Mouse (Mus musculus): ENCODE results near the gene B3gnt9. TPM values are rescaled to one million over a fixed set of nuclear protein-coding genes. Genes with fewer than 3 reads are reported as not detected.
"Not testable (repeated sequence)": the region's sequence is repeated elsewhere in the genome, so short reads cannot be mapped to it uniquely, and the experiment has no call there.

The B3gnt9 gene
- total RNA-seq (2022), result 1 to 10 TPM; 2.5 to 3.8 (median 3.4) TPM

DNA sequence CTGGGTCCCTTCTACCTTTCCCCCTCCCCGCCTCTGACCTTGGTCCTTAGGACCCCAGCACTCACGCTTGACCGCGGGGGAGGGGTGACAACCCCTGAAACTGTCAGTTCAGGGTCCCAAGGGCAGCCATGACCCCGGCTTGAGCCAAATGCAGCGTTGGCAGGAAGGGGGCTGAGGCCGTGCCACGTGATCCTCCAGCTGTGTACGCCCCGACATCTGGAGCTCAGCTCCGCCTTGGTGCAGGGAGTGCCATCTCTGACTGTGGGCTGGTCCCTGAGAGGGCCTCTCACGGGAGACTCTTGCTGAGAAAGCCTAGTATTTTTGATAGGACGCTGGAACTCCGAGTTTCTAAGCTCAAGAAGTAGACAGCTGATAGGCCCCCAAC lies at the start of gene B3gnt9:
Gene B3gnt9 (minus strand): TSS at position 188 of the 385 bp plus-strand sequence.
- DNase-seq (ENCODE audit: low spot score), result peak; percentile 73

DNA sequence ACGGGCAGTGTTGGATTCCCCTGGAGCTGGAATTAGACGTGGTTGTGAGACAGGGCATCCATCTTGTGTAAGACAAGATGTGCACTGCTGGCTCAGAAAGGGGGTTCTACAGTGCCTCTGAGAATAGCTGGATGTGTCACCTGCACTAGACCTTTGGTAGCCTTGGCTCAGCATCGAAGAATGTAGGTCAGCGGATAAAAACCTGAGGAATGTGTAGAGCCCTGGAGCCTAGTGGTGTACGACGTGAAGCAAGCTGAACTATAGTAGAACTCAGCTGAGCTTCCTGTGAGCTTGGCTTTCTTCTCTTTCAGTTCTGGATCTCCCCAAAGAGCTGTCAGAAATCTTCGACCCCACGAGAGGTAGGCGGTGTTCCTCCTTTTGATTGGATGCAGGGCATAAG lies 48.9 kb upstream of the B3gnt9 start:
- no peak for DNase-seq (ENCODE audit: low spot score)

DNA sequence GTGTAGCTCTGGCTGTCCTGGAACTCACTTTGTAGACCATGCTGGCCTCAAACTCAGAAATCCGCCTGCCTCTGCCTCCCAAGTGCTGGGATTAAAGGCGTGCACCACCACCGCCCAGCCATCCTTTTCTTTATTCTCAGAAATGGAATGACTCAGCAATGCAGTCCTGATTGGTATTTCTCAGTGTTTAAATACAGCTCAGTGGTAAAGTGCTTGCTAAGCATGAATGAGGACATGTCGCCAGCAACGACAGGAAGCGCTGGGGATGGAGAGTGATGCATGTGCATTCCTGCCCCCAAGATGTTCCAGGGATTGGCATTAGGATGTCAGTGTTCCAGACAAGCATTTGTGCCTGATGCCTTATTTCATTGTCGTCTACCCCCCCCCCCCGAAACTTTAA lies 48.4 kb upstream of the B3gnt9 start:
- DNase-seq (ENCODE audit: low spot score), result no peak

DNA sequence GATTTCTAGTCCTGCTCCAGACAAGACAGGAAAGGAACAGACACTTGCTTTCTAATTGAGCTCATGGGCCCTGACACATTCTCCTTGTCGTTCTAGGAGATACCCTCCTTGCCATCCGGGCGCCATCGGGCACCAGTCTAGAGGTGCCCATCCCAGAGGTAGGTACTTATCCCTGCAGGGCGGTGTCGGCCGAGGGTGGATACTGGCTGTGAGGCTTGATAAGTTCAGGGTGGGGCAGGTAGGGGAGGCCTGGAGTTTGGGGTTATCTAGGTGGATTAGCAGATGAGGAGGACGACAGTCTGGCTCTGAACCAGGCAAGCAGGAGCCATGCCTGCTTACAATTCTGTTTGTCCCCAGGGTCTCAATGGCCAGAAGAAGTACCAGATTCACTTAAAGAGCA lies 45.0 kb upstream of the B3gnt9 start:
- no peak for DNase-seq (ENCODE audit: low spot score)

DNA sequence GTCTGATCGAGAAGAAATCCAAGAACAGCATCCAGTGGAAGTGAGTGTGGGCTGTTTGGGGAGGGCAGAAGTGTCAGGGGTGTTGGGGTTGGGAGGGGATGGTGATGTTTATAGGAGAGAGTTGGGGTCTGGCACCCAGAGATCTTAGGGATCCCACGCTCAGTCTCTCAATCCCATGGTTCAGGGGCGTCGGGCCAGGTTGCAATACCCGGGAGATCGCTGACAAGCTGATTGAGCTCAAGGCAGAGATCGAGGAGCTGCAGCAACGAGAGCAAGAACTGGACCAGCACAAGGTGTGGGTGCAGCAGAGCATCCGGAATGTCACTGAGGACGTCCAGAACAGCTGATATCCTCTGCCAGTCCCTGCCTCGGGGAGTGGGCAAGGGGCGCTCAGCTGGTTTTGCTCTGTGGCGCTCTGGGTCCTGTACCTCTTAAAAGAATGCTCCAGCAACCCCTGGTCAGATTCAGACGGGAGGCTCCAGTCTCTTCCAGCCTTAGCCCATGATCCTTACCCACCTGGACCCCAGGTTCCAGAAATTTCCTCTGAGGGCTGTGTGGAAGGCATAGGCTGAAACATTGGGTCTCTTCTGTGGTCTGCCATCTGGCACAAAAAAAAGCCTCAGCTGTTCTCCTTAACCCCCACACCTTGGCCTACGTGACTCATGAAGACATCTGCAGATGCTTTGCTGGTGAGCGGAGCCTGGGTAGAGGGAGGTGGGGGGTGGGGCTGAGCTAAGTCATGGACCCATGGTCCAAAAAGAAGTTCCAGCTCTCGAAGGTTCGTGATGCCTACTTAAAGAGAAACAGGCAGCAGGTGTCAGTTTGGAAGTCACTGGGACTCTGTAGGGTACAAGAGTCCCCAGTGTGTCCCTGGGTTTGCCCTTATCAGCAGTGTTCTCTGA lies 43.6 kb upstream of the B3gnt9 start:
- DNase-seq (ENCODE audit: low spot score), result no peak

DNA sequence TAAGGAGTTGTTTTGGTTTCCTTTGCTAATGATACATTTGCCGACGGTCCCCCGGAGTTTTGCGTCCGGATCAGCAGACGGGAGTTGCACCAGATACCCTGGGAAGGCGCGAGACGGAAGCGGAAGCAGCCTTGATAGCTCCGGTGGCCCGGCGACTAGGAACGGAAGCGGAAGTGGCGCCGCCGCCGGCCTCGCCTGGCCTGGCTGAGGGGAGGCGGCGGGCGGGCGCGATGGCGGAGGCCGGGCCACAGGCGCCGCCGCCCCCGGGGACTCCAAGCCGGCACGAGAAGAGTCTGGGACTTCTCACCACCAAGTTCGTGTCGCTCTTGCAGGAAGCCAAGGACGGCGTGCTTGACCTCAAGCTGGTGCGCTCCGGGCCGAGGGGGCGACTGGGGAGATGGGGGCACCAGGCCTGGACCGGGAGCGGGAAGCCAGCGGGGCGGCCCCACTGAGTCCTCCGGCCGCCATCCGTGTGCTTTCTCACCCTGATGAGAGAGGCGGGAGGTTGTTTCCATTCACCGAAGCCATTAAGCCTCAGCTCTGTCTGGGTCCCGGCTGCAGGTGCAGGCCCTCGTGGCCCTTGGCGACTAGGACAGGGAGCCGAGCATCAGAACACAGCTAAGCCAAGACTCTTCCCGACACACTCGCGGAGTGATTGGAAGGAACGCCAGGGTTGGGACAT lies 42.7 kb upstream of the B3gnt9 start, which contains the start of gene E2f4:
Gene E2f4 (plus strand): TSS at position 153 of the 682 bp plus-strand sequence.
- DNase-seq (ENCODE audit: low spot score), result peak; percentile 93

DNA sequence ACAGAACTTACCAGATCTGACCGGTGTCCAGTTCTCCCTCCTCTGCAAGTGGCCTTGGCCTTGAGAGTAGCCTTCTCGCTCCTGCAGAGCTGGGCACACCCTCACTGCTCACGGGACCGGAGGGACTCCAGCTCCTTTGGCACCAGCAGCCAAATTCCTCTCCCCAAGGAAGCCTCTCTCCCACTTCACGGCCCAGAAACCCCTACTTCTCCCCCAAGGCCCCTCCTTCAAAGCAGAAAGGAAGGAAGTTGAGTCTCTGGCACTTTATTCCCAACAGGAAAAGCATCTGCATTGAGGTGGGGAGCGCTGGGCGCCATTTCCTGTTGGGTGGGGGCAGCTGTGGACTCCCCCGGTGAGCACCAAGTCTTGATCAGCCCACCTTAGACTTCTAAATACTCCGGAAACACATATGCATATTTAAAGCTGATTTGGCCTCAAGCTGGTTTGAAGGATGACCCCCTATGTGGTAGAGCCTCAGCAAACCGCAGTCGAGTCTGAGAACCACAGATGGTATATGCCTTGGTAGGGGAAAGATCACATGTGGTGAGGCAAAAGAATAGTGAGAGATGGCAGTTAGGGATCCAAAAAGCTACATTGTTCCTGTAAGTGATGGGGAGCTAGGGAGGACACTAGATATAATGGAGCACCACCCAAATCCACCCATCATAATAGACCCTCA lies 41.1 kb upstream of the B3gnt9 start, which contains the start of gene Exoc3l:
Gene Exoc3l (minus strand): TSS at position 207 of the 679 bp plus-strand sequence.
- DNase-seq (ENCODE audit: low spot score), result no peak

DNA sequence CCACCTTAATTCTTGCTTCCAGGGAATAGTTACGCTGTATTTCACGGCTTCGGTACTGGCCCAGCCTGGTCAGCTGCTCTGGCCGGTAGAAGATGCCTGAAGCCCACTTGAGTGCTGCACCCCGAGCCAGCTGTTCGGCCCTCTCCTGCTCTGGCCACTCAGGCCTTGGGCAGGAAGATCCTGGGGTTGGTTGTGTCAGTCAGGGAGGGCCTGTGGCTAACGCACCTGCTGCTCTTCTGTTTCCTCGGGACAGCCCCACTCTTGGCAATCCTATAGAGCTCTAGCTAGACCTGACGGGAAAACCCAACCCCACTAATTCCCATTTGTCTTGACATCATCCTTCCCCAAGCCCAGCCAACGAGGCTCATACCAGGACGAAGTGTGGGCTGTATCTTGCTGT lies 40.3 kb upstream of the B3gnt9 start:
- no peak for DNase-seq (ENCODE audit: low spot score)

DNA sequence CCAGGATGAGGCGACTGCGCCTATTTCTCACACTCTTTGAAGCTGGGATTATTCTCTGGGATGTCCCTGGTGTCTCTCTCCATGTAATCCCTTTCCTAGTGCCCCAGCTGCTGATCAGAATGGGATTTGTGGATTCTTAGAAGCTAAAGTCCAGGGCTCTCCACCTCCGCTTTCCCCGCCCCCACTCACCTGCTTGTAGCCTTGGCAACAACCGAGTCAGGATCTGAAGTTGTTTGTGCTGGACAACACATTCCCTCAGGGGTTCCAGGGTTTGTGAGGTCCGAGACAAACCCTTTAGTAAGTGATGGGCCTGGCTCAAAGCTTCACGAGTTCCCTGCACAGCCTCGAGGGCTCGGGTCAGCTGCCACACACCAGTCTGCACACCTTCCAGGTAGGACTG lies 39.8 kb upstream of the B3gnt9 start:
- DNase-seq (ENCODE audit: low spot score), result no peak

DNA sequence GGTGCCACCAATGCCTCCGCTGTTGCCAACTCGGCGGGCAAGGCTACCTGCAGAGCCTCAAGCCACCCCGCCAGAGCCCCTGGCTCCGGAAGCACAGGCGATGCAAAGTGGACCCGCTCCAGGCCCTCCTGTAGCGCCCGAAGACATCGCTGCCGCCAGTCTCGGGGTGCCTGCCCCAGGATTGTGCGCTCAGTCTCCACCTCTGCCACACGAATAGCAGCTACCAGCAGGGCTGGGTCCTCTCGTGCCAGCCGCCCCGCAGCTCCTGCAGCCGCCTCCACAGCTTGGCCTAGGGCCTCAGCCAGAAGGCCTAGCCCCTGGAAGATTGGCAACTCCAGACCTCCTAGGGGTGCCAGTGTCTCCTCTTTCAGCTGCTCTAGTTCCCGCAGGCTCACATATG lies 38.5 kb upstream of the B3gnt9 start:
- no peak for DNase-seq (ENCODE audit: low spot score)

DNA sequence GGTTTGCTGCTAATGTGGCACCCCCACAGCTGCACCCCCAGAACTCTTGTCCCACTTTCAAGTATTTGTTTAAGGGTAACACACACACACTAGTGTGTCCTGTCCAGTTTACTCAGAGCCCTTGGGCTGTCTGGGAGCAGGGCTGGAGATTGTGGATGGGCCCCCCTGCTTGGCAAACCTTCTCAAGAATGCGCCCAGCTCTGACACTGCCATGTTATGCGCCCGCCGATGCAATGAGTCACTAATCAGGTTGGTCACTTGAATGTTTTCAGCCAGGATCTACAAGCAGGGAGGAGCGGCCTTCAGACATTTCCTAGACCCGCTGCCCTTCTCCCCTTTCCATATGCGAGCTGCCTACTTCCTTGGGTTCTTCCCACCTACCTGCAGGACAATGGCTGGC lies 37.5 kb upstream of the B3gnt9 start:
- DNase-seq (ENCODE audit: low spot score), result no peak

DNA sequence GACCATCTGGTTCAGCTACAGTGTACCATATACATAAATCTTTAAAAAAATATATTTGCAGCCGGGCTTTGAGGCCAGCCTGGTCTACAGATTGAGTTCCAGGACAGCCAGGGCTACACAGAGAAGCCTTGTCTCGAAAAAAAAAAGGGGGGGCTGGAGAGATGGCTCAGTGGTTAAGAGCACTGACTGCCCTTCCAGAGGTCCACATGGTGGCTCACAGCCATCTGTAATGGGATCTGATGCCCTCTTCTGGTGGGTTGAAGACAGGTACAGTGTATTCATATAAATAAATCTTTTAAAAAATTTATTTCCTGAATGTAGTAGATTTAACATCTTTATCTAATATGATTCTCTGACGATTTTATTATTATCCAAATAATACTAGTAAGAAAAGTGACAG lies 36.8 kb upstream of the B3gnt9 start:
- DNase-seq (ENCODE audit: low spot score), result not testable (repeated sequence)

DNA sequence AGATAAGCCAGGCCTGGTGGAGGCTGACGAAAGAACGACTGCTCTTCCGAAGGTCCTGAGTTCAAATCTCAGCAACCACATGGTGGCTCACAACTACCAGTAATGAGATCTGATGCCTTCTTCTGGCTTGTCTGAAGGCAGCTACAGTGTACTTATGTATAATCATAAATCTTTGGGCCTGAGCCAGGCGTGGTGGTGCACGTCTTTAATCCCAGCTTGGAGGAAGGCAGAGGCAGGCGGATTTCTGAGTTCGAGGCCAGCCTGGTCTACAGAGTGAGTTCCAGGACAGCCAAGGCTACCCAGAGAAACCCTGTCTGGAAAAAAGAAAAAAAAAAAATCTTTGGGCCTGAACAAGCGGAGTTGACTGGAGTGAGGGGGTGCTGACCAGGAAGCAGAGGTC lies 36.4 kb upstream of the B3gnt9 start:
- not testable (repeated sequence) for DNase-seq (ENCODE audit: low spot score)

DNA sequence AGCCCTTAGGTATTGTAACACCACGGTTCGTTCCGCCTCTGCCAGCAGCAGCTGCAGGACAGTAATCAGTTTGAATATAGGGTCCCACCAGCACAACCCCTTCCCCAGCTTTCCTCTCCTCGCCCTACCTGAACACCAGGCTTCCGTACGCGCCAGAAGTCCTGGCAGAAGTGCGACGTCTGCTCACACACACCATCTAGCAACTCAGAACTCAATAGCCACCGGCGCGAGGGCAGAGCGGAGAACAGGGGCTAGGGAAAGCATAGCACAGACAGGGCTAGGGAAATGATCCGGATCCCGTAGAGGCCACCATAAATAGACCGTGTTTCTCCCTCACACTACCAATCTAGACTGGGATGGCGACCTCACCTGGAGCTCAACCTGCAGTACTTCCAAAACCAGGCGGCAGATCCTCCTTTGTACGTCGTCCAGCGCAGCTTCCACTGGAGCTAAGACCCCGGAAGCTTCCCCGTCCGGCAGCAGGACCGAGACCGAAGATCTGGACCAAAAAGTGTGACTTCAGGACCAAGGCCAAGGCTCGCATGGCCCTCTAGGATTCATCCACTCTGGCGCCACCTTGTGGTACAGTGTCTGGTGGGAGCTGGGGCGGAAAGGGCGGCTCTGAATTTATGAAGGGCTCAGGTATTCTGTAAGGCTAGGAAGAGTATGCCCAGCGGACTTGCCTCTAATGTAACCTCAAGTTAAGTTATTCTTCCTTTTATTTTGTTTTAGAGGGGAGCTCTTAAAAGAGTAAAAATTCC lies 35.8 kb upstream of the B3gnt9 start:
- peak; percentile 85 for DNase-seq (ENCODE audit: low spot score)

DNA sequence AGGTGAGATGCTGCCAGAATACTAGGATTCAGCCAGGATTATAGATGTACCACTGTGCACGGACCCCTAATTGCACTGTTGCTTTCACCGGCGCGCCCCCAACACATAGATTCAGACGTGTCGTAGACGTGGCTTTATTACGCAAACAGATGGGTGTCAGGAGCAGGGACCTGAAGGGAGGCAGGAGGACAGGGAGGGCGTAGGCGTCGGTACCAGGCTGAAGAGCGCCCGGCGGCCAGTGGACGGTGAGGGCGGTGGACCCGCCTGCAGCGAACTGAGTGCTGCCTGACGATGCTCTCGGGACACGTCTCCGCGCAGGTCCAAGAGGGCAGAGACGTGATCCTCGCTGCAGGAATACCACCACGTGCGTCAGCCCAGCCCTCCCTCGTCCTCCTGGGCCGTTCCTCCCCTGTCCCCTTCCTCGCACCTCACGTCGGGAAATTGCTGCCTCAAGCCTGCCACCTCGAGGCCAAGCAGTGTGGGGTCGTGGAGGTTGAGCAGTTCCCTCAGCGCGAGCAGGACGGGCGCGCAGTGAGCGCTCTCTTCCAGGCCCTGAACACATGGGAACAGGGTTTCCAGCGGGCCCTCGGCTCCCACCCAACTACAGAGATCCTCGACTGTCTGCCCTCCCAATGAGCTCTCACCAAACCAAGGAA lies 35.0 kb upstream of the B3gnt9 start, which contains the start of gene 4931428F04Rik:
Gene 4931428F04Rik (minus strand): TSS at position 60 of the 656 bp plus-strand sequence.
- DNase-seq (ENCODE audit: low spot score), result no peak

DNA sequence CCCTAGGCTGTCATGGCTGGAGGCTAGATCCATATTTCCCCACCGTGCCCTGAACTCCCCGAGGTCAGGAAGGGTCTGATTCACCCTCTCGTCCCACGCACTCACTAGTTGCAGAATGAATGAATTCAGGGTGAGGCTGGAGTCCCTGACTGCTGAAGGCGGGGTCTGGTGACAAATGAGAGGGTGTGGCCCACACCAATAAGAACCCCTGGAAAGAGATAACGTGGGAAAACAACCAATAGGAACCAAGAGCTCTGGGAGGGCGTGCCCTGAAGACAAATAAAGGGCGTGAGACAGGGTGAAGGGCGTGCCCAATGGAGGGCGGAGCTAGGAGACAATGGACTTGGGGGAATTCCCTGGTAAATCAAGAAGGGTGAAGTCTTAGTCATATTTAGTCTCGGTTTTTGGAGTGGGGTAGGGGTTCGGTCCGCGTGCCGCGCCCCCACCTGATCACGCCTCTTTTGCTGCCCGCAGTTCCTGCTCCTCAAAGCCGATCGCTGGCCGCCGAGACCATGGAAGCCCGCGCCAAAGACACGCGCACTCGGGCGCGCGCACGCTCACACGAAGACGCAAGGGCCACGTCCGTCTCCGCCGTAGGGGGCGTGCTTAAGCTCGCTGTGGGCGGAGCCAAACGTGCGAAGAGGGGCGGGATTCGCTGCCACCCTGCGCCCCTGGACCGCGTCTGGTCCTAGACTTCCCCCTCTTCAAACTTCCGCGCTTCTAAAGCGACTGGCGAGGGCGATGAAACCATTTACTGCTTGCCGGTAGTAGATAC lies 34.2 kb upstream of the B3gnt9 start:
- peak; percentile 89 for DNase-seq (ENCODE audit: low spot score)

DNA sequence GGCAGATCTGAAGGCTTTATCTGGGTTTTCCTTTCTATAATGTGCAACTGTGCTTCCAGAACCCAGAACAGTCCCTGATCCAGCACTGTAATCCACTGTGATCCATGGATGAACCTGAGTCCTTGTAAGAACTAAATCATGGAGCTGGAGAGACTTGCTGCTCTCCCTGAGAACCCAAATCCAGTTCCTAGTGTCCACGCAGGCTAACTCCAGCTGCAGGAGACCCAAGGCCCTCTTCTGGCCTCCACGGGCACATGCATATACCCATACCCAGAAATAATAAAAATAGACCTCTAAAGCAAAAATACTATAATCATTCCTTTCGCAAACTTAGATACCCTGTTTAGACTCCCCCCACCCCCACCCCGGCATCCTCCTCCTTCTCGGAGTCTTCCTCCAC lies 33.3 kb upstream of the B3gnt9 start:
- DNase-seq (ENCODE audit: low spot score), result no peak

DNA sequence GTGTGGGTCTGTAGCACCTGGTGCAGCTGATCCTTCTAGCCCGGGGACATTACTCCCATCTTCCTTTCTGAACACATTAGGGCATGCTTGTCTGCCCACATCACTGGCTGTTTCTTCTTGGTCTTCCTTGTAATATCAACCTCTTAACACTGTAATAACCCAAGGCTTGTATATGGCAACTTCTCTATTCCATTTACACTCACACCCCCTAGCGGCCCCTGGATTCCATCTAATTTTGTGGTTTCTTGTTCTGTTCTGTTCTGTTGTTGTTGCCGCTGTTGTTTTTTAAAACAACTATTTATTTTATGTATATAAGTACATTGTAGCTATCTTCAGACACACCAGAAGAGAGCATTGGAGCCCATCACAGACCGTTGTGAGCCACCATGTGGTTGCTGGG lies 32.0 kb upstream of the B3gnt9 start:
- DNase-seq (ENCODE audit: low spot score), result no peak

DNA sequence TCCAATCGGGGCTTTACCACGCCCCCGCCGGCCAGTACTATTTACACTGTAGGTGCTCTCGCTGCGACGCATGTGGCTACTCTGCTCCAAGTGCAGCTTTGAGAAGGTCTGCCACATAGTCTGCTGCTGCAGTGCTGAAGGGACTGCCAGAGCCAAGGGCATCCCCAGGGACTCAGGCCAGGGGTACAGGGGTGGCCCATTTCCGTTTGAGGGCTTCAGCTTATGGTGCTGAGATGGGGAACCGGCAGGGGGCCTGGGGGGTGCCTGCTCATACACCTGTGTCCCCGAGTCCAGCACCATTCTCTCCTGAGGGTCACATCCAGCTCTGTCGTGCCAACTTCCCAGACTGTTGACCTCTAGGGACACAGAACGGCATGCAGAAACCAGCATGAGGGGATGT lies 30.6 kb upstream of the B3gnt9 start:
- DNase-seq (ENCODE audit: low spot score), result no peak

DNA sequence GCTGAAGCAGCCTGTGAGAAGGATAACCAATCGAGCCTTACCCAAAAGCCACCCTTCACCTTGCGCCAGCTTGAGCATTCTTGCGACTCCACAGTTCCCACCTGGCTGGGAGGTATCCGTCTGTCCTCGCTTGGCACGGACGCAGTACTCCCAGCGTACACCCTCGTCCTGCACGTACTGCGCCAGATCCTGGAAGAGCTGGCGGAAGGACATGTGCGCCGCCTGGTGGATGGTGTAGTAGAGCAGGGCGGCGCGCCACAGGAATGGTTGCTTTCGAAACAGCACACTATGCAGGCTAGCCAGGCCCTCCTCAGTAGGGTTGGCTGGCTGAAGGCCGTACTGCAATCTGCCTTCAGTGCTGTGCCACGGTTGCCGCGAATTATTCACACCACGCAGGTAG lies 28.1 kb upstream of the B3gnt9 start:
- DNase-seq (ENCODE audit: low spot score), result no peak

All from heart, adult 8-10 months (tissue).